Mouse (Mus musculus) urinary bladder, postnatal 4 days (tissue): ENCODE data around the gene Nup54.

Experiments used
- DNase-seq, 2 experiments: peaks; one replicate each; pipeline ENCODE4 v3.0.0; 2021 to 2022; ENCODE audit warnings: low spot score in 2 of 2

Gene Nup54

DNA sequence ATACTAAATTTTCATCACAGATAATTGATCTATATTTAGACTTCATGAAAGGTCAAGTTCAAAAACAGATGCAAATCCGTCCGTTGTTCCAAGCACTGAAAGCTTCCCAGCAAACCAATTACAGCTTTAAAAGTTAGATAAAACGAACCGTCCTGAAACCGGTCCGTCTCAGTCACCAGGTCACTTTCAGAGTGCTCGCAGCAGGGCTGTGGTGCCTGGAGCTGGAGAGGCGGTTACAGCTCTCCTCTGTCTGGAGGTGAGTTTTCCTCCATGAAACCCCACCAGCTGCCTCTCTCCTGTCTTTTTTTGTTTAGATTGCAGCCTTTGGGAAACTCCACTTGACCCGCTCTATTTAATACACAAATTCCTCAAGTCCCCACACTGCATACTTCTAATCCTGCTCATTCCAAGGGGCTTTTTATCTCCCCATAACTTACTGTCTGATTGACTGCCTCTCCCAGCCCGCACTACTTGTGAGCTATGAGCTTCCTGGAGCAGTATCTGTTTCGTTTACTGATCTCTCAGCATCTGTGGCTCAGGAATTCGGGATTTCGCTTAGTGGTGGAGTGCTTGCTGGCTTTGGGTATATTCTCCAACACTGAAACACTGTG is 58.1 kb downstream of the Nup54 start:
- no peak for DNase-seq

DNA sequence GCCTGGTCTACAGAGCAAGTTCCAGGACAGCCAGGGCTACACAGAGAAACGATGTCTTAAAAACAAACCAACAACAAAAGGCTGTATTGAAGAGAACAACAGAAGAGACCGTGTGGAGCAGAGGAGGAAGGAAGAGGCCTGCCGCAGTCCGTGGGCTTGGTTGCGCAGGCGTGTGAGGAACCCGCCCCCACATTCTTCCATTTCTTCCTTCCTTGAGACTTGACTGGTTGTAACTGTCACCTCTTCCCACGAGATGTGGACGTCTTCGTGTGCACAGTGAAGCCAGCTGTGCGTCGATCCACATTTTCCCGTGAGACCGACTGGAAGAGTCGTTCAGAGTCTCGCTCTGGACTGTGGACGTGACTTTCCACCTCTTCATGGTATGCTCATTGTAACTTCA is 59.7 kb downstream of the Nup54 start:
- no peak for DNase-seq

DNA sequence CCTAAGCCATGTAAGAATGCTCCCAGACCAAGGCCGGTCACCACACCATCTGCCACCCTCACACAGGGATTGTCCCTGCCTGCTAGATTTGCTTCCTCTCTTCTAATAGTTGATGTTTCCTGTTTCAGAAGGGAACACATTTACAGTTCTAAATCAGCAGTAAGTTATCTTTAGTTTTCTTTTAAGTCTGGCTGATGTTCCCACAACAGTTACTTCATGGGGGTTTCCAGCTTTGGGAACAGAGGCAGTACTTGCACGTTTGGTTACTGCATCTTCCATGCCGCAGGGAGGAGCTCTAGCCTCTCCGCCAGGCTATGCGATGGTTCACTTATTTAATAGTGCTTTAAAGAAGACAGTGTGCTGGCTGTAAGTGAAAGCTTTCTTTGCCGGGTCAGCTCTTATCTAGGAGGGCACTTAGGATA is 60.3 kb downstream of the Nup54 start:
- DNase-seq: no peak

DNA sequence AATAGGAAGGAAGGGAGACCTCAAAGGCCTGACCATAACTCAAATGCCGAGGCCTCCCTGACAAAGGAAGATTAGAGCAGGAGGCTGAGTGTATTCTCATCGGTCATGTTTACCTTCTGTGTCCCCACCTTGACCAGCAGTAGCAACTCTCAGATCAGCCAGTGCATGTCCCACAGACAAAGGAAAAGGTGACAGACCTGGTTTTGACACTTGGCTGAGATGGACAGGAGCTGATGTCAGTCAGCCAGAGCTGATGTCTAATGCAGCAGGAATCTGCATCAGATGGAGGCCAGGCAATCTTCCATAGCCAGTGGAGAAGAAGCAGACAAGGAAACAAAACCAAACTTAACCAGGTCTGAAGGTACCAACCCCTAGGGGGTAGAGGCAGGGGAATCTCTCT is 62.4 kb downstream of the Nup54 start:
- DNase-seq: no peak

DNA sequence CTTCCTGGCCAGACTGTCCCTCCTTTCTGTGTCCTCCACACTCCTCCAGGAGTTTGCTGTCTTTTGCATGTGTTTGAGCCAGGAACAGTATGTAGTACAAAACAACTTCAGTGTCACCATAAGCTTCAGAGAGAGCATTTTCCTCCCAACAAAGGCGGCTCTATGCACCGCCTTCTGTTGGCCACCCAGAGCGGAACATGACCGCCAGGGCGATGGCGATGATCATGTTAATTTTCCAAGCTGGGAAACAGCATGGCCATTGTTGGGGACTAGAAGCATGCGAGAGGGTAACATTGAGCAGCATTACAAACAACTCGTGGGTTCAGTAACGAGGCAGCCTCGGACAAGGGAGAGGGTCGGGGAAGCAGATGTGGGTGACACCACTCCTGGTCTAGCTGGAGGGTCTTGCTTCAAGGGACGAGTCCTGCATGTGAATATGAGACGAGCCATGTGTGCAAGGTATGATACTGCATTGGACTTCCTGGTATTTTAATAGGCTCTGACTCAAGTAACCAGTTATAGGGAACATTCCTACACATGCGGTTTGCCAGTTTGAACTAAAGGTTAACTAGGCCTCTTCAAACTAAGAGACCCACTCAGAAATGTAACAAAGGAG is 63.5 kb downstream of the Nup54 start:
- DNase-seq: no peak

DNA sequence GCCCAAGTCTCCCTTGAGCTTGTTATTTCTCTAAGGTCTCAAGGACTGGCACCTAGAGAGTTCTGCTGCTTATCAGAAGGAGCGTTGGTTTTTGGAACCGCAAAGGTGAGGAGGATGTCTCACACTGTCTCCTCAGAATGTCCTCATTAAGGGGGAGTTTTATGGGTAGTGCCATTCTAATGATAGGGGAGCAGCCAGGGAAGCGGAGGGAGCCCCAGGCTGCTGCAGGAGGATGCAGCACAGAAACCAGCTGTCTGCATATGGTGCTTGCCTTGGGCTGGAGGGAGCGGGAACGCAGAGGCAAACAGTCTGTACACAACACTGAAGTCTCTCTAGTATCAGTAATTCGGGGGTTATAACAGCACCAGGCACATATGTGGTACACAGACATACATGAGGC is 64.1 kb downstream of the Nup54 start:
- DNase-seq: no peak

DNA sequence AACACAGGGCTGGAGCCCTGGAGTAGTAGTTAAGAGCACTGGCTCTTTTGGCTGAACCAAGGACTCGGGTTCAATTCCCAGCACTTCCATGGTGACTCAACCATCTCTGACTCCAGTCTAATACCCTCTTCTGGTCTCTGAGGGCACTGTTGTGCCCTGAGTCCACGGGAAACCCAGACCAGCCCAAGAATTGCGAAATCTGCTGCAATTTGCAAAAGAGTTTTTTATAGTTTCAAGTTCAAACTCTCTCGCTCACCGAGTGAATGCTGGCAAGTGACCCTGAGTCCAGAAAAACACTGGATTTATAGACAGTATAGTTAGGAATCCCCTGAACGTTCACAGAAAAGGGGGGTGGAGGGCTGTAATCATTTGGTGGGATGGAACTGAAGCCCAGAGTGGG is 64.6 kb downstream of the Nup54 start:
- no peak for DNase-seq

DNA sequence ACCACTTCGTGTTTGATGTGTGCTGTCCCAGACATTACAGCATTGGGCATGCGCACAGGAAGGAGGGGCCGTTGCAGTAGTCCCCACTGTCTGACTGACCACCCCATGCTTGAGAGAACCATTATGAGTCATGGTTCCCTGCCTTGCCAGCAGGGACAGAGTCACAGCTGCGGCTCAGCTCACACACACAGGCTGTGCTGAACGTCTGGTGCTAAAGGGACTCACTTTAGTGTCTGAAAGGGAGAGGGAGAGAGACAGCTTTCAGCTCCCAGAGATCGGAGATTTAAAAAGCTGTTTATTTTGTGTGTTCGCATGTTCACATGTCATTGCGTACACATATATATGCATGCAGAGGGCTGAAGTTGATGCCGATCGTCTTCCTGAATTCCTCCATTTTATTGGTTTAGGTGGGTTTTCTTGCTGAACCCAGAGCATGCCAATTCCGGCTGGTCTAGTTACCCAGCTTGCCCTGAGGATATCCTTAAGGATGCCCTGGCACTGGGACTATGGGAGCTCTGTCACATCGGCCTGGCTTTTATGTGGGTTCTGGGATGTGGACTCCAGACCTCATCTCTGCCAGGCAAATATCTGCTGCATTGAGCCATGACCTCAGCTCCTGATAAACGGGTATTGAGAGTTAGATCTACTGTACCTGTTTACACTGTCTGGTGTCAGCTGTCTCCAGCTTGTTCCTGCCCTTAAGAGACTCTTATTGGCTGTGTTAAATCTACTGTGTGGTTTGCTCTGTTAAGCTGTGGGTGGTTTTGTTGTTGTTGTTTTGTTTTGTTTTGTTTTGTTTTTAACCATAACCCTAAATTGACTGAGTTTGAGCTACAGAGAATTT is 65.6 kb downstream of the Nup54 start:
- no peak for DNase-seq

DNA sequence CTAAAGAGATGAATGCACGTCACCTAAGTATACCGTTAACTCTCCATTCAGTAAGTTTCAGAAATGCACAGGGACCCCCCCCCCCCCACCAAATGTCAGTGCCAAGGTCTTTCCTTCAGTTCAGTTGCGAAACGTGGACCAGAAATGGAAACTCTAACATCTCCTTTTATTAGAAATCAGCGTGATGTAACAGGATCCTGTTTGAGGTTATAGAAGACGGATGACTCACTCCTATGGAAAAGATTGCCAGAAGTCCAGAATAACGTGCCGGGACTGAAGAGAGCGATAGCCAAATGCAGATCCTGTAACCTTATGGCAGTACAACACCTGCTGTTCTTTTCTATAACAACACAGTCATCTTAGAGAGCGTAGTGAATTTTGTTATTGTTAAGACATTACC is 66.6 kb downstream of the Nup54 start:
- no peak for DNase-seq

DNA sequence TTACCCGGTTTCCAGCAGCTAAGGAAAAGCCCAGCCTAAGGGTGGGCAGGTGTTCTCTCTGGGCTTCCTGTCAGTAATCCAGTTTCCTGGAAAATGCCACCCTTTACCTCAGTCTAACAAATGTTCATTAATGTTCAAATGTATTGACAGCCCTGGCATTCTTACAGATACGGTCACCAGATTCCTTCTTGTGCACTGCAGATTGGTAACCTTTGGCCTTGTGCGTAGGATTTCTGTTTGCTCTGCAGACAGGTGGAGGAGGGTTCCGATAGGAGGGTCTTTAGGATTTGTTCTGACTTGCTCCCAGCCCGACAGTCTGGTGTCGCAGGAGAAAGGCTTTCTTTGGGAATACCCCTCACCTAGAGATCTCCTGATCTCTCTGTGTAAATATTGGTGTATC is 68.5 kb downstream of the Nup54 start:
- DNase-seq: no peak
